In the genomic region with DNA sequence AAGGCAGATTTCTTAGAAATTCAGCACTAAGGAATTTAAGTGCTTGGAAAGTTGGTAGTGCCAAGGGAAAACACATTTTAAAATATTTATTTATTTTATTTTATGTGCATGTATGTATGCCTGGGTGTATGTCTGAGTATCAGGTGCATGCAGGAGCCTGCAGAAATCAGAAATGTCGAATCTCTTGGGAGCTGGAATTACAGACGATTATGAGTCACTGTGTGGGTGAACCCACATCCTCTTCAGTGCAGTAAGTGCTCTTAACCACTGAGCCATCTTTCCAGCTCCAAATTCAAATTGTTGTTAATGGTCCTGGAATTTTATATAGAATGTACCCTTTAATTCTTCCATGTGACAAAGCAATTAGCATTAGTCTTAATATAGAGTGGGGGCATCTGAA, we compare ENCODE assay signal across 15 mouse cellular contexts.
"Had no signal": no experiment of that assay in that cellular context is flagged by ENCODE, and none has a peak within 500 bp of the region (broad histone marks: within the 10 kb centered on the region; RNA-seq: fewer than 3 reads in every experiment).

No protein-coding gene starts in this region.

- H3K4me2 ChIP-seq: lung, embryonic 14.5 days; midbrain, embryonic 12.5 days; neural tube, embryonic 13.5 days had no signal

- DNase-seq: lung, adult 18-20 months; lung, postnatal 4 days; midbrain, embryonic 14.5 days; right cerebral cortex, postnatal 25 days; right cerebral cortex, postnatal 4 days; spleen, adult 18-20 months; thymus, adult 18-20 months; thymus, postnatal 14 days; thymus, postnatal 36 days had no signal

- H3K9me3 ChIP-seq: midbrain, embryonic 10.5 days; midbrain, embryonic 12.5 days; neural tube, embryonic 13.5 days had no signal

- H3K27ac ChIP-seq: midbrain, embryonic 10.5 days; midbrain, embryonic 12.5 days; neural tube, embryonic 13.5 days had no signal

- H3K27me3 ChIP-seq: midbrain, embryonic 12.5 days; neural tube, embryonic 13.5 days had no signal

- H3K4me3 ChIP-seq: midbrain, embryonic 10.5 days; midbrain, embryonic 12.5 days; myocyte; neural tube, embryonic 13.5 days had no signal

- H3K4me1 ChIP-seq: midbrain, embryonic 10.5 days; midbrain, embryonic 12.5 days; neural tube, embryonic 13.5 days had no signal

- H3K36me3 ChIP-seq: midbrain, embryonic 10.5 days; midbrain, embryonic 12.5 days; neural tube, embryonic 13.5 days had no signal

- H3K9ac ChIP-seq: lung, embryonic 14.5 days; midbrain, embryonic 12.5 days; neural tube, embryonic 13.5 days had no signal

- ATAC-seq: midbrain, embryonic 16.5 days had no signal
